Mouse (Mus musculus) lung, postnatal 0 days (tissue): ENCODE data around the gene Ptprt.

ENCODE experiments used
- CTCF ChIP-seq: IDR thresholded peaks from 2 replicates; pipeline ENCODE4 v1.5.1; 2016; ENCODE audit warnings: antibody characterized with exemption, mild to moderate bottlenecking
- EP300 ChIP-seq: IDR thresholded peaks from 2 replicates; pipeline ENCODE4 v1.6.1; 2016; ENCODE audit warnings: antibody characterized with exemption, mild to moderate bottlenecking, control low read depth

GRCm38 (mm10) chr2:162662431-162662970 is 1.6 kb upstream of the Ptprt start:
- no peak for TF ChIP-seq EP300
- TF ChIP-seq CTCF, result no peak
